Mouse (Mus musculus): ENCODE data around the gene Hoxa2. TPM values are rescaled to one million over a fixed set of nuclear protein-coding genes. Genes with fewer than 3 reads are reported as not detected.

Gene Hoxa2
- not detected for total RNA-seq (2023)

DNA sequence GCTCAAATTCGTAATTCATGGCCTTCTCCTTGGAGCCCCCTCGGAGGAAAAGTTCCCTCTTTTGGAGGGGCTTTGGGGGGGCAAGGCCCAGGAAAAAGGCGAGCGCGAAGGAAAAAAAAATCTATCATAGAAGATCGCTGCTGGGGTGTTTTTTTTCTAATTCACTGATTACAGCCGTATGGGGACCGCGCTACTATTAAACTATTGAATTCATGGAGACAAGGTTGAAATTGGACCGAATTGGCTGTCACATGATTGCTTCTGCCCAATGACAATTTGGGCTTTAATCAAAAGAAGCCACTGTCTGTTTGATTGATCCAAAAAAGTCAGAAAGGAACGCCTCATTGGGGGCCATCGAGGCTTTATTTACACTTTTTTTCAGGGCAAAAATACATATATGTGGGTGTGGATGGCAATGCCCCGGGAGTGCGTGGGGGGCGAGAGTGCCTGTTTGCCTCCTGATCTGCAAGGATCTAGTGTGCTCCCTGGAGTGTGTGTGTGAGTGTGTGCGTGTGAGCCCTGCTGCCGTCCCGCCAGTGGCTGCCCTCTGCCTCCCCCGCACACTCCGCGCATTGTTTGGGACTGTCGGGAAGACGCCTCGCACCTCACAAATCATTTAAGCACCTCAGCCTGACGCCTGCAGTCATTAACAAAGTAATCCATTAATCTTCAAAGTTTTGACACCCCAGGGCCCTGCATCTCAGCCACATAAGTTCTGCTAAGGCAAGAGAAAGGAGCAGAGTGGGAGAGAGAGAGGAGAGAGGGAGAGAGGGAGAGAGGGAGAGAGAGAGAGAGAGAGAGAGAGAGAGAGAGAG lies at the start of gene Hoxa2:
TSS of gene Hoxa2 (minus strand) at position 206 of the 815 bp plus-strand sequence.

DNA sequence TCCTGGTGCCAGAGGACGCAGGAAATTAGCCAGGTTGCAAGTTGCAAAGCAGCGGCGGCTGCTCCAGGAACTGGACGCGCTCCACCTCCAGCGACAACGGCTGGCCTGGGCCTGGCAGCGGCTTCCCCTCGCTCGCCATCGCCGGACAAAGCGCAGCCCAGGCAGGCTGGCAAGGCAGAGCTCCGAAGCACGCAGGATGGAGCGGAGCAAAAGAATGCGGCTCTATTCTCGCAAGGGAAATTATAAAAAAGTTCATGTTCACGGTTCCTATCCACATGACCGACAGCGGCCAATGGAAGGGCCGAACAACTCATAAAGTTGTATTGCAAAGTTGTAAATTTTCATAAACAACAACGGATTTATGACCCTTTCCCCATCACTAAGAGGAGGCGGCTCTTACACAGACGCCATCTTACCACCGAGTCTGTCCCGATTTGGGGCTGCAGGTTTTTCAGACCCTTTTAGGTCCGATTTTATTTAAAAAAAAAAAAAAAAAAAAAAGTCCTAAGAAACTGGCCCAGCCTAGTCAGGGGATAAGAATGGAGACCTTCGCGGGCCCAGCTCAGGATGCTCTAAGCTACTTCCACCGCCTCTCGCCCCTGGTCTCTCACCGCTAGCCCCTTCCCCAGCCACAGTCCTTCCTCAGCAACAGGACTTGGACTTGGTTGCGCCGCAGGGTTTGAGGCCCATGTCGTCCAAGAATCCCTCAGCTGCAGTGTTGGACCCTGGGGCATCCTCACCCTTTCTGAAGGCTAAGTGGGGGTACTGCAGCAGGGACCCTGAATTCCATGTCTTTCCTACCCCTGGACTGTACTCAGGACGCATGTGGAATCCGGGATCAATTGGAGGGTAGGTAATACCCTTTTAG lies 48.7 kb upstream of the Hoxa2 start, which contains the start of the genes Hoxa3 and Gm28308:
TSS of gene Hoxa3 (minus strand) at position 218 of the 868 bp plus-strand sequence.
TSS of gene Gm28308 (minus strand) at position 221 of the 868 bp plus-strand sequence.

DNA sequence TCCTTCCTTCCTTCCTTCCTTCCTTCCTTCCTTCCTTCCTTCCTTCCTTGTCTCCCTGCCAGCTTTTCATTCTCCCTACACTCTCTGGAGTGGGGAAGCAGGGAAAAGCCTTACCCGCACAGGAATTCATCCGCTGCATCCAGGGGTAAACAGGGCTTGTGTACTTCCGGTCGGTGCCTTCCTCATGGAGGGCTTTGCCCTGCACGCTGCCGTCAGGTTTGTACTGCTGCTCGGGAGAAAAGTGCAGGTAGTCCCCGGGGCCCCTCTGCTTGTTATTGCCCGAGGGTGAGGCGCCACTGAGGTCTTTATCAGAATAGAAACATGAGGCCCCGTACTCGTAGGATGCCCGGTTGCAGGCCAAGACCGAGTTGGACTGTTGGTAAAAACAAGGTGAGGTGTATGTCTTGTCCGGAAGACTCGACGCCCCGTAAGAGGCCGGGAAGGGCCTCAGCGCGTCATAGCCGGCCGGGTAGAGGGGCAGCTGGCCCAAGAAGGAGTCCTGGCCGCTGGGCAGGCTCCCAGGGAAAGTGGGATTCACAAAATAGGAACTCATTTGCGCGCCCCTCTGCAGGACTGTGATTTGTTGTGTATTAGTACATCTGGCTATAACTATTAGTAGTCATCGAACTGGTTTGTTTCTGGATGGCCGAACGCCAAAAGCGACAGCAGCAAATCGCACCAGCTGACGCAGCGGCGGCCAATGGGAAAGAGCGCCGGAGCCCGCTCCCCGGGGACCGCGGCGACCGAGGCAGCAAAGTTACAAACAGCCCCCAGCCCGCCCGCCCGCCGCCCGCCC lies 43.6 kb upstream of the Hoxa2 start, which contains the start of gene Hoxa6:
TSS of gene Hoxa6 (minus strand) at position 651 of the 796 bp plus-strand sequence.

DNA sequence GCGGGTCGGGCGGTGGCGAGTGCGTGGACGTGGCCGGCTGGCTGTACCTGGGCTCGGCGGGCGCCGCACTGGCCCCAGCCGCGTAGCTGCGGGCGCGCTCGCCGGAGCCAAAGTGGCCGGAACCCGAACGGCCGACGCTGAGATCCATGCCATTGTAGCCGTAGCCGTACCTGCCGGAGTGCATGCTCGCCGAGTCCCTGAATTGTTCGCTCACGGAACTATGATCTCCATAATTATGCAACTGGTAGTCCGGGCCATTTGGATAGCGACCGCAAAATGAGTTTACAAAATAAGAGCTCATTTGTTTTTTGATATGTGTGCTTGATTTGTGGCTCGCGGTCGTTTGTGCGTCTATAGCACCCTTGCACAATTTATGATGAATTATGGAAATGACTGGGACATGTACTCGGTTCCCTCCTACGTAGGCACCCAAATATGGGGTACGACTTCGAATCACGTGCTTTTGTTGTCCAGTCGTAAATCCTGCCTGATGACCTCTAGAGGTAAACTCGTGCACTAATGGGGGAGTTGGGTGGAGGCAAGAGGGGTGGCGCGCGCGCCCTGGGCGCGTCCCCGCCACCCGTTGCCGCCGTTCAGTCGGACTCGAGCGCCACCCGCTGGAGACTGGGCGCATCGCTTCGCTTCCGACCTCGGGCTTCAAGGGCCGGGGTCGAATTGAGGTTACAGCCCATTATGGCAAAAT lies 39.6 kb upstream of the Hoxa2 start, which contains the start of gene Hoxa5:
TSS of gene Hoxa5 (minus strand) at position 538 of the 703 bp plus-strand sequence.

DNA sequence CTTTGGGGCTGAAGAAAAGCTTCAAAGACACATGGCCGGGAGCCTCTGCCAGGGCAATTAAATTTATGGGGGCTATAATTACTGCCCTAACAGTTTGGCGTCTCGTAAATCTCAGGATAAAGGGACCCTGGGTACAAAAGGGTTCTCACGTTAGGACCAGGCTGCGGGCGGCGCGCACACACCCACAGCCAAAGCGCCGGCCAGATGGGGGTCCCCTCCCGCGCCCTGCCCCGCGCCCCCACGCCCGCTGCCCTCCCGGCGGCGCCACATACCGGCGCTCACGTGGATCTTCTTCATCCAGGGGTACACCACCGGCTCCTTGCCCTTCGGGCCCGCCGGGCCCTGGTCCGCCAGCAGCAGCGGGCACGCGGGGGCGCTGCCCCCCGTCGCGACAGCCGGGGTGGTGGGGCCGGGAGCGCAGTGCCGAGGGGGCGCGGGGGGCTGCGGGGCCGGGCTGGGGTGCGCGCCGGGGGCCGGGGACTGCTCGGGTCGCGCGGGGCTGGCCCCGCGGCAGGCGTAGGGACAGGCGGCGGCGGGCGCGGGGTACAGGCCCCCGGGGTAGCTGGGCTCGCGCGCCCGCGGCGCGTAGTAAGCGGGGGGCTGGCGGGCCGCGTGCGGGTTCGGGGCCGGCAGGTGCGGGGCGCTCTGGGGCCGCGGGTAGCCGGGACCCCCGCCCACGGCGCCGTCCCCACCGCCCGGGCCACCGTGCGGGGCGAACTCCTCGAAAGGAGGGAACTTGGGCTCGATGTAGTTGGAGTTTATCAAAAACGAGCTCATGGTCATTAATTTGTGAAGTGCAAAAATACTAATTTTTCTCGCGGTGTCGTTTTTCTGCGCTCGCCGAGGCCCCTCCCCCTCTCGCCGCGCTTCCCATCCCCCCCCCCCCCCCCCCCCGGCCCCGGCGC lies 26.5 kb upstream of the Hoxa2 start, which contains the start of gene Hoxa4:
TSS of gene Hoxa4 (minus strand) at position 848 of the 905 bp plus-strand sequence.

DNA sequence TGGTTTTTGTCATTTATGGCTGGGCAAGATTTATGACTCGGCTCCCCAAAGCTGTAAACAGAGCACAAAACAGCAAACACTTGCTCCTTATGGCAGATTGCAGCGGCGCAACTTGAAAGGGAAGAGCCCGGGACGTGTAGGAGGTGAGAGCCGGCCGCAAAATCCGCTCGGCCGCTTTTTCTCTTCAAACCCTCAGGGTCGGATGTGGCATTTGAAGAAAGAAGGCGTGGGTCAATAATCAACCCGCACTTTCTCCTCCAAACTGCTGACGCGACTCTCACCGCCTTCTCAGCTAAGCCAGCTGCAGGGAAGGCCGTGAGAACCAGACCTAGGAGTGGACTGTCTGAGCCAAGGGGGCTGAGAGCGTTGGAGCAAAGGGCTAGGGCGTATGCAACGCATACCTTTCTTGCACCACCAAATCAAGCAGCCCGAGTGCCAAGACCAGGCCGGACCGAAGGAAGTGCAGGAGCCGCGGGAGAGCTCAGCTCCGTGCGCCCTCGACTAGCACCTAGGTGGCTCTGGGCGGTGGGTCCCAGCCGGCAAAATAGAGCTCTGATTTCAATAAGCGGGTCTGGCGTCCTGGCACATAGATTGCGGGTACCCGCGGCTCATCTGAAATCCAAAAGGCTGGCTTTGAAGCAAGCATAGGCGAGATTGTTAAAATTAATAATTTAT lies 12.6 kb upstream of the Hoxa2 start, which contains the start of gene 5730596B20Rik:
TSS of gene 5730596B20Rik (plus strand) at position 438 of the 675 bp plus-strand sequence.

DNA sequence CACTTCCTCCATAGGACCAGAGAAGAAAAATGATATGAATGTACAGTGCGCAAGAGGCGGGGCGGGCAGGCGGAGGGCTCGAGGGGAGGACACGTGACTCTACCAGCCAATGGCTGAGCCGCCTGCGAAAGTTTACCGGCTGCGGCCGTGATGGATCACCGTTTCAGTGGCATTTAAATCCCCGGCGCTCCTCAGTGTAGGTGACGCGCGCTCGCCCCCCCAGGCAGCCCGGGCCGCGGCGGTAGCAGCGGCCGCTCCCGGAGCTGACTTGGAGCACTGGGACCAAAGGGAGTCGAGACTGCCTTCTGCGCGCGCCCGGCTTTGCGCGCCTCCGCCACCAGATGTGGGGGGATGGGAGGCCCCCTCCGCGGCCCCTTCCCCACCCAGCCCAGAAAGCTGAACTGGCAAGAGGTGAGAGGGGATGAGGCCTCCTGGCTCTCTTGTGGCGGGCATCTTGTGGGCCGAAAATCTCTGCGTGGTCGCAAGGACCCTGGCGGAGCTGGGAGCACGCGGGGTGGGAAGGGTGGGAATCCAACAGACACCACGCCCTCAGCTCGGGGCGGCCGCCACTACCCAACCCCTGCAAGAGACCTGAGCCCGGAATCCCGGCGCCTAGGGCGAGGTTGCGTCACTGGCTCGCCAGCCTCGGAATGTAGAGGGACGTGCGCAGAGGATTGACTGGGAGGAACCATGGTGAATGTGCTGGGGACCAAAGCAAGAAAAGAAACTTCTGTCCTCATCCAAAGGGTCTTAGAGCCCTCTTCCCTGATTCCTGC lies 6.2 kb downstream of the Hoxa2 start, which contains the start of gene Hoxa1:
TSS of gene Hoxa1 (minus strand) at position 42 of the 776 bp plus-strand sequence.

Other genes starting within 250 kb of the Hoxa2 start
- 10.0 TPM for gene Skap2, start 152.3 kb downstream of the Hoxa2 start, total RNA-seq (2023)
- gene Hoxa1, start 6.5 kb downstream of the Hoxa2 start, total RNA-seq (2023), result not detected
- gene 5730596B20Rik, start 12.7 kb upstream of the Hoxa2 start, total RNA-seq (2023), result not detected
- 0.59 TPM for gene Hoxa4, start 26.9 kb upstream of the Hoxa2 start, total RNA-seq (2023)
- 0.30 TPM for gene Hoxa5, start 39.8 kb upstream of the Hoxa2 start, total RNA-seq (2023)
- not detected for gene Hoxa6, start 43.9 kb upstream of the Hoxa2 start, total RNA-seq (2023)
- gene Hoxa3, start 48.5 kb upstream of the Hoxa2 start, total RNA-seq (2023), result not detected
- not detected for gene Gm28308, start 48.5 kb upstream of the Hoxa2 start, total RNA-seq (2023)
- gene Hoxa7, start 57.0 kb upstream of the Hoxa2 start, total RNA-seq (2023), result not detected
- gene Hoxa9, start 66.3 kb upstream of the Hoxa2 start, total RNA-seq (2023), result not detected
- 0.21 TPM for gene Hoxa10, start 76.0 kb upstream of the Hoxa2 start, total RNA-seq (2023)
- gene Hoxa11, start 81.0 kb upstream of the Hoxa2 start, total RNA-seq (2023), result not detected
- gene Hoxa13, start 96.0 kb upstream of the Hoxa2 start, total RNA-seq (2023), result not detected
- gene Evx1, start 148.7 kb upstream of the Hoxa2 start, total RNA-seq (2023), result 1.1 TPM